Mouse (Mus musculus) stomach, postnatal 0 days (tissue): ENCODE measurements at regions not wholly inside any gene's neighbourhood (a gene's known extent, or its start where the extent isn't known, plus 50 kb on each side); places are given as distances from the start of the nearest gene placed in this dataset.

Experiments
- CTCF ChIP-seq: IDR thresholded peaks from 2 replicates; pipeline ENCODE4 v1.5.1; 2016; ENCODE audit warnings: antibody characterized with exemption, low read depth, mild to moderate bottlenecking, moderate library complexity
- EP300 ChIP-seq: optimal IDR thresholded peaks from 2 replicates; pipeline ENCODE3; 2016; ENCODE audit warnings: antibody characterized with exemption

DNA sequence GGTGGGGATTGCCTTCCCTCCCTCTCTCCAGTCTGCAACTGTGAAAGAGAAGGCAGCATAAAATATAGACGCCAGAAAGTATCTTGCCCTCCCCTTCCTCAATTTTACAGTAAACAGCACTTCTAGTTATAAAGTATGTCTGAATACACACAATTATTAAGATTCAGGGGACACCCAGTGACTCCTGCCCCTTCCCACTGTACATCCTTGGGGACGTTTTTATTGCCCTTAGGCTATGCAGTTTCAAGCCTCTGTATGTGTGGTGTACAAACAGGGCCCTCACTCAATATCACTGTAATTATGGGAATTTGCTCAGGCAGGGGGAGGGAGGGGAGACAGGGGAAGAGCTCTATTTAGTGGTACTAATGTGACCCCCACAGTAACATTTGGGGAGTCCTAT is 519.6 kb upstream of the Sall1 start:
- TF ChIP-seq CTCF: no peak
- no peak for TF ChIP-seq EP300
